Mouse (Mus musculus) myocyte (in vitro differentiated cells): ENCODE measurements around the gene Wfikkn2. TPM values are rescaled to one million over a fixed set of nuclear protein-coding genes. Genes with fewer than 3 reads are reported as not detected.
A peak's percentile ranks its signal among the peaks of the same experiment; 100 is the strongest.

ENCODE experiments used
- H3K27me3 ChIP-seq: one replicate; pipeline ENCODE4 v1.6.1; 2011; ENCODE audit not compliant: control insufficient read depth, insufficient read depth, insufficient read length
- H3K36me3 ChIP-seq: one replicate; pipeline ENCODE4 v1.6.1; 2011; ENCODE audit not compliant: control insufficient read depth, insufficient read depth
- H3K4me2 ChIP-seq: one replicate; pipeline ENCODE4 v1.6.1; 2011; ENCODE audit warnings: low read depth, control low read depth
- H3K4me3 ChIP-seq: one replicate; pipeline ENCODE4 v1.5.1; 2011; ENCODE audit warnings: mild to moderate bottlenecking, control low read depth, moderate library complexity
- H3K79me2 ChIP-seq: one replicate; pipeline ENCODE4 v1.6.1; 2011; ENCODE audit not compliant: control insufficient read depth, insufficient read depth
- H3ac ChIP-seq: one replicate; pipeline ENCODE4 v1.6.1; 2011; ENCODE audit not compliant: control insufficient read depth, insufficient read length
- CEBPB ChIP-seq: IDR thresholded peaks from 2 replicates; pipeline ENCODE4 v1.6.1; 2011; ENCODE audit warnings: mild to moderate bottlenecking, moderate library complexity; ENCODE audit not compliant: poor library complexity, insufficient read depth, severe bottlenecking
- E2F4 ChIP-seq: IDR thresholded peaks from one replicate; pipeline ENCODE4 v1.6.1; 2011; ENCODE audit warnings: mild to moderate bottlenecking, control low read depth, moderate library complexity; ENCODE audit not compliant: insufficient read depth
- MAX ChIP-seq: IDR thresholded peaks from one replicate; pipeline ENCODE4 v1.6.1; 2011; ENCODE audit warnings: low read depth, mild to moderate bottlenecking, control low read depth
- MYOD1 ChIP-seq, 3 experiments: IDR thresholded peaks; one replicate each; pipeline ENCODE4 v1.6.1; 2011; ENCODE audit warnings: control low read depth in 2 of 3, low read depth in 2 of 3, mild to moderate bottlenecking in 2 of 3, moderate library complexity in 1 of 3; ENCODE audit not compliant: insufficient read length in 2 of 3, control insufficient read depth in 1 of 3
- MYOG ChIP-seq, 3 experiments: IDR thresholded peaks; one replicate each; pipeline ENCODE4 v1.6.1; 2011; ENCODE audit warnings: control low read depth in 2 of 3, low read depth in 2 of 3, mild to moderate bottlenecking in 2 of 3; ENCODE audit not compliant: insufficient read length in 2 of 3, control insufficient read depth in 1 of 3, insufficient read depth in 1 of 3
- POLR2A ChIP-seq: IDR thresholded peaks from one replicate; pipeline ENCODE4 v1.6.1; 2011; ENCODE audit warnings: low read depth, mild to moderate bottlenecking, control low read depth, moderate library complexity; ENCODE audit not compliant: insufficient read length
- POLR2AphosphoS2 ChIP-seq: IDR thresholded peaks from one replicate; pipeline ENCODE4 v1.6.1; 2011; ENCODE audit warnings: low read depth, control low read depth; ENCODE audit not compliant: insufficient read length
- REST ChIP-seq: IDR thresholded peaks from one replicate; pipeline ENCODE4 v1.6.1; 2011; ENCODE audit warnings: mild to moderate bottlenecking, control low read depth, moderate library complexity; ENCODE audit not compliant: insufficient read depth, insufficient read length
- SRF ChIP-seq: IDR thresholded peaks from one replicate; pipeline ENCODE4 v1.6.1; 2011; ENCODE audit warnings: low read depth; ENCODE audit not compliant: control insufficient read depth, insufficient read length
- TCF12 ChIP-seq: IDR thresholded peaks from one replicate; pipeline ENCODE4 v1.6.1; 2011; ENCODE audit warnings: mild to moderate bottlenecking, control low read depth; ENCODE audit not compliant: poor library complexity, insufficient read depth, severe bottlenecking
- TCF3 ChIP-seq: IDR thresholded peaks from one replicate; pipeline ENCODE4 v1.6.1; 2011; ENCODE audit warnings: low read depth, control low read depth; ENCODE audit not compliant: insufficient read length
- USF1 ChIP-seq: IDR thresholded peaks from one replicate; pipeline ENCODE4 v1.6.1; 2011; ENCODE audit warnings: low read depth, mild to moderate bottlenecking, control low read depth, moderate library complexity
- polyA plus RNA-seq: library from polyadenylated mRNA; unstranded; fragments of >200 nt; fragmentation: generic; extraction: Trizol; gene quantifications from one replicate; pipeline ENCODE4 v1.2.1, GENCODE M21; 2012; ENCODE audit warnings: missing spikeins

Wfikkn2 gene
- polyA plus RNA-seq, 1 experiment = 0.80 TPM

DNA sequence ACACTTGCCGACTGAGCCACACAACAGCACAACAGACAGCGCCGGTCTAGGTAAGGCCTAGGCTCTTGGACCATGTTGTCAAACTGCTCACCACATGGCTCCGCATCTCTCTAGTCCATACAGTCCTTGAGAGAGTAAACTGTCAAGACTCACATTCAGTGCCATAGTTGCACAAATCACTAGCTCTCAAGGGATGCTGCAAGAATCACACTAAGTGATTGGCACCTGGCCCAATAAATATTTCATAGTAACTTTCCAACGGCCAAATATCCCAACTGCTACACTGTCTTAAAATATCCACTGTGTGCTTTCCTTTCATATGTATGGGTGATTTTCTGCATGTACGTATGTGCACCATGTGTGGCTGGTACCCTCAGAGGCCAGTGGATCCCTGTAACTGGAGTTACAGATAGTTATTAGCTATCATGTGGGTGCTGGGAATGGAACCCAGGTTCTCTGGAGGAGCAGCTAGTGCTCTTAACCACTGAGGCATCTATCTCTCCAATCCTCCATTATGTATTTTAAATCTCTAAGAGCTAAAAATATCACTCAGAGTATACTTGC is 37.8 kb upstream of the Wfikkn2 start:
- Histone ChIP-seq H3K79me2 (no peaks in the 10 kb centered on the region), H3ac (no peak overlapping the region), H3K4me3 (no peak overlapping the region), H3K36me3 (peaks cover 31% of the 10 kb centered on the region), H3K27me3 (no peaks in the 10 kb centered on the region), H3K4me2 (no peak overlapping the region)
- peak; percentile 82 for TF ChIP-seq POLR2AphosphoS2
- no peak for TF ChIP-seq REST

- no peaks in the 10 kb centered on the region for H3K27me3 ChIP-seq
- no peak overlapping the region for H3K4me2 ChIP-seq
- no peak overlapping the region for H3ac ChIP-seq
- peaks cover 30% of the 10 kb centered on the region for H3K36me3 ChIP-seq
- no peaks in the 10 kb centered on the region for H3K79me2 ChIP-seq
- H3K4me3 ChIP-seq = no peak overlapping the region
- TF ChIP-seq REST (no peak), USF1 (no peak), POLR2AphosphoS2 (peak; percentile 79), TCF12 (no peak), TCF3 (no peak), MYOD1 (IDR thresholded peaks at IDR 0.05; ENCODE audit: control insufficient read depth in 1 of 3, insufficient read length in 2 of 3, low read depth in 2 of 3) (no peak)
Measured at GRCm38 (mm10) chr11:94282291-94282690, 36.5 kb upstream of the Wfikkn2 start.

DNA sequence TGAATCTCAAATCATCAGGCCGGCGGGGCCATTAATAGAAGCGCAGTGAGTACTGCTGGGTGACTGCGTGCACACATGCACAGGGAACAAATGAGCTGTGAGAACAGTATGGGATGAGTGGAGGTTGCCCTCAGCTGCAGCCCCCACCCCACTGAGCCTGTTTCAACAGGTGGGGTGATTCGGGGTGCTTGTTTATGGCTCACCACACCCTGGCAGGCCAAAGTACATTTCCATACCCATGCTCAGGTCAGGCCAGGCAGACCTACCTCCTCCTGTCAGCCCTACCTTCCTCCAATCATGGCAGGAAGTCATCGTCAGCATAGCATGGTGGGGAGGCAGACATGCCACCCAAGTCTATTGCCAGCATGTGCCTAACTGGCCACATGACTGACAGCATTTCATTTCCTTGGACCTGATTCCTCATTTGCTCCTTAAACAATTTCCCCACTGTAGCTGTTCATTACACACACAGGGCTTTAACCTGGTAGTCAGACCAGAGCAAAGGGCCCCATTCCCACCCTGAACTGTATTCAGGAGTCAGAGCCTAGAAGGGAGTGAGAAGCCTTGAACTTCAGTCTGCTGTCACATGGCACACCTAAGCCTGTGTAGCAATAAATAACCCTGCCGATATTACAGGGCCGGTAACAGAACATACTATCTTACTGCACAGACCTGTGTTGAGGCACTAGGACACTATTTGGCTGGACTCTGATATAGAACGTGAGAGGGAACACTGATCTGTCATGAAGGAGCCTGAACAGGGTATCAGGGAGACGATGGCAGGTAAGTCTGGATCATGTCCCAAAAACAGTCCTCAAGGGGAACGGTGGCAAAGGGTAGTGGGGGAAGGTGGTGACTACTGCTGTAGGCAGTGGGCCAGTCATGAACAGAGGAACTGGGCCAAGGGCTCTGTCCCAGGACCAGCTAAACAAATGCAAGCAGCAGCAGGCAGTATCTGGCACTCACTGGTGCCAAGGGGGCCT is 35.7 kb upstream of the Wfikkn2 start, which contains the start of gene Gm21885:
Gene Gm21885 (plus strand): TSS at position 675 of the 983 bp plus-strand sequence.
- TF ChIP-seq POLR2A (peak; percentile 50), POLR2AphosphoS2 (peak; percentile 96), MYOD1 (IDR thresholded peaks at IDR 0.05; ENCODE audit: control insufficient read depth in 1 of 3, insufficient read length in 2 of 3, low read depth in 2 of 3) (no peak)

DNA sequence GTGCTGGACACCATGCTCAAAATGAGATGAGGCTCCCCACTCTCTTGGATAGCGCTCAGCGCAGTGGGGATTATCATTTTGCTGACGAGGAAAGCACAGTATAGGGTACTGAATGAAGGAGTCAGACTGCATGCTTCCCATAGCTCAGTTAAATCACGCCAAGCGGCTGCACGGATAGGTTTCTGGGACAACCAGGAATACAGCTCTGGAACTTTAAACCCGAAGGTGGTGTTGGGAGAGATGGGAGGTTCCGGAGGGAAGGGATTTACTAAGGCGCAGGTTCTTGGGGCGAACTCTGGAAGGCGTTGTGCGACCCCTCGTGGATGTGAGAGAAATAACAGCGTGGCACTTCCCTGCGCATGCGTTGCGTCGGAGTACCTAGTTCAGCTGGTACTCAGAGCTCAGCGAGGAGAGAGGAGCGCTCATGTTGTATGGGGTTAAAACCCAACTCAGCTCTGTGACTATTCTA is 31.1 kb upstream of the Wfikkn2 start:
- TF ChIP-seq MAX (no peak), CEBPB (no peak), E2F4 (no peak), SRF (no peak), POLR2A (peak; percentile 64), TCF12 (no peak), POLR2AphosphoS2 (peak; percentile 82)
- H3K79me2 ChIP-seq = no peaks in the 10 kb centered on the region

More for the DNA sequence above, 35.7 kb upstream of the Wfikkn2 start, which contains the start of gene Gm21885:
- Histone ChIP-seq H3ac (no peak within 1 kb of the TSS), H3K27me3 (no peaks in the 10 kb centered on the region), H3K4me2 (no peak within 1 kb of the TSS), H3K79me2 (no peaks in the 10 kb centered on the region), H3K4me3 (no peak within 1 kb of the TSS), H3K36me3 (peaks cover 24% of the 10 kb centered on the region)

DNA sequence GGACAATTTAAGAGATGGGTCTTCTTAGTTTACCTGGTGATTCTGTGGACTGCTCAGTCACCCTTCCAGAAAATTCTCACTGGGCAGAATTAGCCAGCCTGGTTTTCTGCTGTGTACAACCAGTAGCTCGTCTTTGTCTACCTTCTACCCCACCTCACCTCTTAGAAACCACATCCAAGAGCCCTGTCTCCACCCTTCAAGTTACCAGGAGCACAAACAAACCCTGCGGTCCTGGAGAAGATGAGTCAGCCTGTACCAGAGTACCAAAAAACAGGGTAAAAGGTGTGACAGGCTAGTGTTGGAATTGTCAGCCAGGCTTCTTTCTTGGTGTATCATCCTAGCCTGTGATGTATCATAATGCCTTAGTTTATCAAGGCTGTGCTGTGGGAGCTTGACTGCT is 29.9 kb upstream of the Wfikkn2 start:
- H3ac ChIP-seq = no peak overlapping the region
- H3K4me3 ChIP-seq = no peak overlapping the region
- no peaks in the 10 kb centered on the region for H3K27me3 ChIP-seq
- H3K36me3 ChIP-seq = no peaks in the 10 kb centered on the region
- no peak overlapping the region for H3K4me2 ChIP-seq
- H3K79me2 ChIP-seq = no peaks in the 10 kb centered on the region
- TF ChIP-seq E2F4 (no peak), TCF12 (no peak), CEBPB (no peak), USF1 (no peak), POLR2AphosphoS2 (no peak), MYOD1 (IDR thresholded peaks at IDR 0.05; ENCODE audit: control insufficient read depth in 1 of 3, insufficient read length in 2 of 3, low read depth in 2 of 3) (no peak), MYOG (IDR thresholded peaks at IDR 0.05; ENCODE audit: control insufficient read depth in 1 of 3, insufficient read depth in 1 of 3, insufficient read length in 2 of 3, low read depth in 2 of 3) (no peak), REST (no peak), TCF3 (no peak), SRF (no peak), POLR2A (no peak), MAX (no peak)

More for the DNA sequence above, 31.1 kb upstream of the Wfikkn2 start:
- H3K27me3 ChIP-seq = no peaks in the 10 kb centered on the region
- no peaks in the 10 kb centered on the region for H3K36me3 ChIP-seq
- peak overlapping the region; percentile 69 for H3K4me2 ChIP-seq
- H3ac ChIP-seq = no peak overlapping the region
- peak overlapping the region; percentile 1 for H3K4me3 ChIP-seq
